Mouse (Mus musculus) frontal cortex, postnatal 36 days (tissue): ENCODE results near the gene E330014E10Rik.
"Not testable (repeated sequence)": the region's sequence is repeated elsewhere in the genome, so short reads cannot be mapped to it uniquely, and the experiment has no call there.

Source experiments
- DNase-seq, 2 experiments: peaks; one replicate each; pipeline ENCODE4 v3.0.0; 2022; ENCODE audit warnings: low spot score in 2 of 2

E330014E10Rik gene

DNA sequence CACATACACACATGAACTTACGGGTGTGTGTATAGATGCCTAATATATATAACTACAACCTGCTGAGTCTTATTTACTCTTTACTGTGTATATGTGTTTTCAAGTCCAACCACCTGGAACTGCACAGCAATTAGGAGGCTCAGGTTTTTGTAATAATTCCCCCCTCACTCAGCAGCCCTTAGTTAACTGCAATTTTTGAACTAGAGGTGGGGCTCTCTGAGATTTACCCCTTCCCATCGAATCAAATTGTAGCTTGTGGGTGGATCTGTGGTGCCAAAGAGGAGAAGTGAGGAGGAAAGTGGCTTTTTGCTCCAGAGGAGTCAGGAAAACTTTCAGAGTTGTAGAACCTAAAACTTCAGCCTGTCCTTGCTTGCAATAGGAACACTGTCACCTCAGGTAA, at the start of gene E330014E10Rik:
E330014E10Rik (plus strand) TSS at position 301 of the 400 bp plus-strand sequence.
- not testable (repeated sequence) for DNase-seq

DNA sequence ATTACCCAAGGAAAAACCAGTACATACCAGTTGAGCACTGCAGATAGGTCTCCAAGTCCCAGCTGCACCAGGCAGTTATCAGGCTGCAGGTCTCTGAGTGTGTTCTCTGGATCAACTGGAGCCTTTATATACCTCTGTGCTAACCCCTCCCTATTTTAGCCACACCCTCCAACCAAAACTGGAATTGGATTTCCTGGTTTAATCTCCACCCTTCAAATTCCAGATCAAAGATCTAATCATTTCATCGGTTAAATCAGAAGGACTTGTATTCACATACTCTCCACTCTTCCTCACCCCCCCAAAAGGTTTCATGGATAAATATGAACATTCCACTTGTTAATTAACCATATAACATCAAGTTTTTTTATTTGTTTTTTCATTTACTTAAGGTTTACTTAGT, 39.7 kb upstream of the E330014E10Rik start, which contains the start of gene Gm7978:
Gm7978 (minus strand) TSS at position 101 of the 400 bp plus-strand sequence.
- not testable (repeated sequence) for DNase-seq

DNA sequence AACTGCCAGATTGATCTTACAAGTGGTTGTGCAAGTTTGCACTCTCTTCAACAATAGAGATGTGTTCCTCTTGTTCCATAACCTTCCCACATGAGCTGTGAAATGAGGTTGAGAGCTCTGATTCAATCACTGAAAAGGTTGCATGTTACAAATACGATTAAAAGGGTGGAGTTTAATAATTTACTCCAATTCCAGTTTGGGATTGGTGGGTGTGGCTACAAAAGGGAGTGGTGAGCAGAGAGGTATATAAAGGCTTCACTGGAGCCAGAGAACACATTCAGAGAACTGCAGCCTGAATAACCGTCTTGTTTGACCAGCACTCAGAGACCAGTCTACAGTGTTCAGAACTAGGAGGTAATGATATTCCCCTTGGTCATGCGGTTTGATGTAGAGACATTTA, 34.1 kb upstream of the E330014E10Rik start, which contains the start of gene Gm7982:
Gm7982 (plus strand) TSS at position 301 of the 400 bp plus-strand sequence.
- DNase-seq = not testable (repeated sequence)

DNA sequence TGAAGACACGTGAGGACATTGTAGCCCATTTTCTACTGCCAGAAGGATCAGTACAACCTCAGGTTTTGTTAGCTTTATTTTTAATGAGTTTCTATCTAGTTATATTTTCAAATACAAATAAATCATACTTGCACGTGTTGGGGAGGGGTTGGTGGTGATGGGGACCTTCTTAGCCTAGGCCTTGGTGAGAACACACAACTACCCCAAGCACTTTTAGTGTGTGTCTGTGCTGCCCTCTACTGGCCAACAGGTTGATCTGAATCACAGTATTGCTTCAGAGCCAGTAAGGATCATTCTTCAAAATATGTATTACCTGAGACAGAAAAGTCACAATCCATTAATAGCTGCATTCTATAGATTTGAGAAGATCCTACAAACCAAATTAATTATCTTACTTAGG, 35.1 kb downstream of the E330014E10Rik start:
- DNase-seq = peak in 1 of 2 experiments; percentile 1

DNA sequence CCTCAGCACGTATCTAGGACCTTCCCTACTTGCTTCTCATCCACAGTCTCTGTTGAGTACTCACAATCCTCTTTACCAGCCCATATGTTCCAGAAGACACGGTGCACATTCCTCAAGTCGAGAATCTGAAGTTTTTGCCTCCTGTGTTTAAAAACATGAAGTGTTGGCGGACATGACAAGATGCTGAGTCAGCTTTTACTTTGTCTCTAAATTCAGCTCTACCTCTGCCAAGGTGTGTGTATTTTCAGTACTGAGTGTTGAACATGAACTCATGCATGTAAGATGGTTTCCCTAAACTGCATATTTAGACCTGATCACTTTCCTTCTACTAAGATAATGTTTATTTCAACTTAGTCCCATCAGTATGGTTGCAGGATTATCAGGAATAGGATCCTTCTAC, 60.8 kb downstream of the E330014E10Rik start:
- DNase-seq = no peak

DNA sequence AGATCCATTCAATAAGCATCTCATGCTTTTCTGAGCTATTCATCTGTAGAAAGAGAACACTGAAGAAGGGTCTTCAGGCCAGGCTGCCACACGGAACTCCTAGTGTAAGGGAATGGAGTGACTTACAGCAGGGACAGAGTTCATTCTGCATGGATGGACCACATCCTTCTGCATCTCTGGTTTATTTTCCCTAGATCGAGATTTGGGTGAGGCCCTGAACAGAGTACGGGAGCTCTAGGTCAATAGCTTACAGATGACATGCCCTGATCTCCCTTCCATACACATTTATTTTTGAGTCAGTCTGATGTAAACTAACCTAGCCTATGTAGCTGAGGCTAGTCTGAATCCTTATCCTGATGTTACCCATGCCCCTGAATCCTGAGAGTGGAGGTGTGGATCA, 78.2 kb downstream of the E330014E10Rik start:
- DNase-seq = no peak
